Mouse (Mus musculus): ENCODE results near the gene Nup188. TPM values are rescaled to one million over a fixed set of nuclear protein-coding genes. Genes with fewer than 3 reads are reported as not detected.

The Nup188 gene
- total and polyA plus RNA-seq, 2 experiments from 2014 or later: 14.1 to 29.3 TPM

- Histone ChIP-seq H3K9ac (no peak within 1 kb of the TSS), H3K4me2 (ENCODE audit: low read depth) (no peak within 1 kb of the TSS)
- no peak for TF ChIP-seq CTCF (IDR thresholded peaks at IDR 0.05; ENCODE audit: low read depth)
Observed at GRCm38 (mm10) chr2:30240267-30240666, 45.9 kb upstream of the Nup188 start, which contains the start of gene Gm28035. TSS of gene Gm28035 (plus strand) at chr2:30240567.

DNA sequence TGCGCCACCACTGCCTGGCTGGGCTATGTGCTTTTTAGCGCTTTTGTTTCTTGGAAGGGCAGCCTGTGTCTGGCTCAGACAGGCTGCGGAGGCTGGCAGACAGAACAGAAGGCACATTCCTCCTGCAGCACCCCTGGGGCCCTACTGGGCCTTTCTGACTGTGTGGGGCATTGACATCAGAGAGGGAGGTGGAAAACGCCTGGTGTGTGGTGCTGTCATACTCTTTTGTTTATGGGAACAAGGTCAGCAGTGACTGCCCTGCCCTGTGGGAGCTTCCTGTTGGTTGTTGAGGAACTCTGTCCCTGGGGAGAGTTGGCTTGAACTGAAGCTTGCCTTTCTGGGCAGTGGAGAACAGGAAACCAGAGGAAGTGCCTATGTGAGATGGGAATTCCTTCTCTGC lies 43.7 kb upstream of the Nup188 start:
- Histone ChIP-seq H3K4me3 (ENCODE audit: low read depth, low read length) (no peak overlapping the region), H3K36me3 (ENCODE audit: insufficient read depth) (peaks cover 49% of the 10 kb centered on the region), H3K27ac (ENCODE audit: low read depth, low read length) (no peak overlapping the region), H3K27me3 (ENCODE audit: insufficient read depth, low read length) (no peaks in the 10 kb centered on the region), H3K9me3 (ENCODE audit: low read length) (no peaks in the 10 kb centered on the region), H3K4me2 (ENCODE audit: low read depth) (no peak overlapping the region), H3K9ac (no peak overlapping the region), H3K4me1 (ENCODE audit: insufficient read depth) (peaks cover 13% of the 10 kb centered on the region)
- WGBS: 54% methylated on average over 4 of the region's 4 CpGs
- ATAC-seq: no peak
- DNase-seq: no peak
- no peak for TF ChIP-seq CTCF (IDR thresholded peaks at IDR 0.05; ENCODE audit: low read depth)

More at GRCm38 (mm10) chr2:30240267-30240666, 45.9 kb upstream of the Nup188 start, which contains the start of gene Gm28035:
- Histone ChIP-seq H3K36me3 (ENCODE audit: insufficient read depth) (peaks cover 49% of the 10 kb centered on the region), H3K4me3 (ENCODE audit: low read depth, low read length) (no peak within 1 kb of the TSS), H3K9me3 (ENCODE audit: low read length) (no peaks in the 10 kb centered on the region), H3K27ac (ENCODE audit: low read depth, low read length) (no peak within 1 kb of the TSS), H3K4me1 (ENCODE audit: insufficient read depth) (peaks cover 13% of the 10 kb centered on the region), H3K27me3 (ENCODE audit: insufficient read depth, low read length) (no peaks in the 10 kb centered on the region)
- DNase-seq (no peak), ATAC-seq (no peak)
- 84% methylated on average over 2 of the region's 2 CpGs for WGBS

DNA sequence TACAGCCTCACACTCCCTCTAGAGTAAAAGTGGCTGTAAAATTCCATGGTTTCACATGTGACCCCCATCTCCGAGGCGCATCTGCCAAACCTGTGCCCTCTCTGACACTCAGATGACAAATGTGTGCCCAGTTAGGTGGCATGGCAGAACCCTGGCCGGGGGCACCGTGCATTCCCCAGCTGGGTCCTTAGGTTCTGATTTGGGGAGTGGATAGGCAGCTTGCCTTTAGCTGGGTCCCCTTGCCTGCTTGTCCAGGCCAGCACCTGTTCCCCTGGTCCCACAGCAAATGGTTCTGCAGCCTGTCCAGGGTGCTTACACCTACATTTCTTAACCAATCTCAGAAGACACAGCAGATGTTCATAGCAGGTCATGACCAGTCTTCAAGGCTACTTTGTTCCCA lies 42.8 kb upstream of the Nup188 start:
- H3K9me3 ChIP-seq (ENCODE audit: low read length): no peaks in the 10 kb centered on the region
- 98% methylated on average over 4 of the region's 4 CpGs for WGBS
- H3K27ac ChIP-seq (ENCODE audit: low read depth, low read length): no peak overlapping the region
- H3K4me2 ChIP-seq (ENCODE audit: low read depth): no peak overlapping the region
- DNase-seq (no peak), ATAC-seq (no peak)
- no peak for TF ChIP-seq CTCF (IDR thresholded peaks at IDR 0.05; ENCODE audit: low read depth)
- H3K27me3 ChIP-seq (ENCODE audit: insufficient read depth, low read length): no peaks in the 10 kb centered on the region
- H3K4me1 ChIP-seq (ENCODE audit: insufficient read depth): peaks cover 13% of the 10 kb centered on the region
- H3K36me3 ChIP-seq (ENCODE audit: insufficient read depth): peaks cover 52% of the 10 kb centered on the region
- no peak overlapping the region for H3K4me3 ChIP-seq (ENCODE audit: low read depth, low read length)
- no peak overlapping the region for H3K9ac ChIP-seq

DNA sequence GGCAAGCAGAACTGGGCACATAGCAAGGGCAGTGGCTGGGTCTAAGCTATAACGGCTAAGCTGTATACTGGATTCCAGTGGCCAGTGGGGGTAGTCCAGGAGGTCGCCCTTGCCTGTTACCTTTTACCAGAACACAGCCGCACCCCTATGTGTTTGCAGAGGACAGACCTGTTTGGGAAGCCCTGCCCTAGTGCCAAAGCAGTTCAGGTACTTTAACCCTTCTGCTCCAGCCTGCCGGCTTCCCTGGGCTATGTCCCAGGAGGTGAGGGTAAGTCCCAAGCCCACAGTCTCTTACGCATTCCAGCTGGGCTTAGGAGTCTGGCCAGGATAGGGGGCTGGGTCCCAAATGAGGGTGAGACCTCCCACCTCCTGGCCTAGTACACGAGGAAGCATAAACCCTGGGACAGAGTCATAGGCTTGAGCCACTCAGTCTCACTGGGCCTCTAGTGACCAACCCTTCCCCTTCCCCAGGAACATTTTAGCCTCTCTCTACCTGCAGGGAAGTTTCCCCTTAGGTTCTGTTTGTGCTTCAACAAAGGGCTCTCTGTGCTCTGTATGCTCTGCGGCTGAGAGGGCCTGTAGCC lies 41.5 kb upstream of the Nup188 start:
- no peak overlapping the region for H3K27ac ChIP-seq (ENCODE audit: low read depth, low read length)
- no peak for DNase-seq
- no peak overlapping the region for H3K4me3 ChIP-seq (ENCODE audit: low read depth, low read length)
- ATAC-seq: no peak
- no peak for TF ChIP-seq CTCF (IDR thresholded peaks at IDR 0.05; ENCODE audit: low read depth)
- 80% methylated on average over 7 of the region's 7 CpGs for WGBS
- H3K9me3 ChIP-seq (ENCODE audit: low read length): no peaks in the 10 kb centered on the region
- H3K27me3 ChIP-seq (ENCODE audit: insufficient read depth, low read length): no peaks in the 10 kb centered on the region
- no peak overlapping the region for H3K4me2 ChIP-seq (ENCODE audit: low read depth)
- no peaks in the 10 kb centered on the region; the same call in 1 of the 2 replicates for H3K4me1 ChIP-seq (ENCODE audit: insufficient read depth)
- H3K9ac ChIP-seq: no peak overlapping the region
- H3K36me3 ChIP-seq (ENCODE audit: insufficient read depth): peaks cover 65% of the 10 kb centered on the region

- Histone ChIP-seq H3K9ac (no peak overlapping the region), H3K36me3 (ENCODE audit: insufficient read depth) (peaks cover 53% of the 10 kb centered on the region), H3K4me1 (ENCODE audit: insufficient read depth) (no peaks in the 10 kb centered on the region), H3K4me2 (ENCODE audit: low read depth) (no peak overlapping the region), H3K9me3 (ENCODE audit: low read length) (no peaks in the 10 kb centered on the region), H3K4me3 (ENCODE audit: low read depth, low read length) (no peak overlapping the region), H3K27ac (ENCODE audit: low read depth, low read length) (no peak overlapping the region), H3K27me3 (ENCODE audit: insufficient read depth, low read length) (no peaks in the 10 kb centered on the region)
- no peak for ATAC-seq
- TF ChIP-seq CTCF (IDR thresholded peaks at IDR 0.05; ENCODE audit: low read depth): no peak
- no peak for DNase-seq
- 94% methylated on average over 5 of the region's 5 CpGs for WGBS
Observed at GRCm38 (mm10) chr2:30247036-30247435, 39.2 kb upstream of the Nup188 start.

DNA sequence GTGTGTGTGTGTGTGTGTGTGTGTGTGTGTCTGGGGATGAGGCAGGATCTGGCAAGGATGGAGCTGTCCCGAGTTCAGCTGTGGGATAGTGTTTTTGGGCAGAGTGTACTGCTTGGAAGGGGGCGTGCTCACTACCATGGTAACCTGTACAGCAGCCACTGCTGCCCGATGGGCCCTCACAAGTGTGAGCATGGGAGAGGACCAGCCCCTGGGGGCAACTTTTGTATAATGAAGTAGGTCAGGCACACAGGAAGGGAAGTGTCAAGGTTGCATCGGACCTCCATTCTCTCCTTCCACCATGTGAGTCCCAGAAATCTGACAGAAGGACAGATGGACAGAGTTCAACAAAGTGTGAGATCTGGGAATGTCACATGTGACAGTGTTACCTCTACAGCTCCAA lies 38.5 kb upstream of the Nup188 start:
- DNase-seq (no peak), ATAC-seq (no peak)
- Histone ChIP-seq H3K9ac (no peak overlapping the region), H3K4me1 (ENCODE audit: insufficient read depth) (no peaks in the 10 kb centered on the region), H3K36me3 (ENCODE audit: insufficient read depth) (peaks cover 48% of the 10 kb centered on the region), H3K9me3 (ENCODE audit: low read length) (no peaks in the 10 kb centered on the region), H3K27me3 (ENCODE audit: insufficient read depth, low read length) (no peaks in the 10 kb centered on the region), H3K4me3 (ENCODE audit: low read depth, low read length) (no peak overlapping the region), H3K27ac (ENCODE audit: low read depth, low read length) (no peak overlapping the region), H3K4me2 (ENCODE audit: low read depth) (no peak overlapping the region)
- WGBS: 69% methylated on average over 4 of the region's 4 CpGs
- no peak for TF ChIP-seq CTCF (IDR thresholded peaks at IDR 0.05; ENCODE audit: low read depth)

DNA sequence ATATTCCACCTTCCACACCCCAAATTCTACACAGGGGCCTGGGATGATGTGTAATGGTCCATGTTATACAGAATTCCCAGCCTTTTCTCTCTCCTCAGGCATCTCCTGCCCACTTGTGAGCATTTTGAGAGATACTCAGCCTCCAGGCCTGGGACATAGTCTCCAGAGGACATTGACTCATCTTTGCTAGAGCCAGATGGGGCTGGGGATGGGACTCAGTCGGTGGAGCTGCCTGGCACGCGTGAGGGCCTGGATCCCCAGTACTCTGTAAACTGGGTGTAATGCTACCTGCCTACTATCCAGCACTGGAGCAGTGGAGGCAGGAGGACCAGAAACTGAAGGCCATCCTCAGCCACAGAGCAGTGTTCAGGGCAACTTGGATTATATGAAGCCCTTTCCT lies 37.0 kb upstream of the Nup188 start:
- no peaks in the 10 kb centered on the region for H3K4me1 ChIP-seq (ENCODE audit: insufficient read depth)
- H3K9ac ChIP-seq: no peak overlapping the region
- WGBS: 91% methylated on average over 3 of the region's 3 CpGs
- no peak overlapping the region for H3K4me3 ChIP-seq (ENCODE audit: low read depth, low read length)
- peaks cover 43% of the 10 kb centered on the region for H3K36me3 ChIP-seq (ENCODE audit: insufficient read depth)
- no peak overlapping the region for H3K4me2 ChIP-seq (ENCODE audit: low read depth)
- DNase-seq (no peak), ATAC-seq (no peak)
- TF ChIP-seq CTCF (IDR thresholded peaks at IDR 0.05; ENCODE audit: low read depth): no peak
- no peaks in the 10 kb centered on the region for H3K27me3 ChIP-seq (ENCODE audit: insufficient read depth, low read length)
- no peaks in the 10 kb centered on the region for H3K9me3 ChIP-seq (ENCODE audit: low read length)
- H3K27ac ChIP-seq (ENCODE audit: low read depth, low read length): no peak overlapping the region
